Mouse (Mus musculus): ENCODE results near the gene Fbxw11. TPM values are rescaled to one million over a fixed set of nuclear protein-coding genes. Genes with fewer than 3 reads are reported as not detected.

Fbxw11 gene
- total RNA-seq, 1 experiment from 2014 or later = 59.2 TPM

- ATAC-seq (replicated peaks; ENCODE audit: low read depth, poor library complexity, severe bottlenecking) = no peak
These were observed 19.9 kb upstream of the Fbxw11 start for GRCm38 (mm10) chr11:32622479-32623190.

DNA sequence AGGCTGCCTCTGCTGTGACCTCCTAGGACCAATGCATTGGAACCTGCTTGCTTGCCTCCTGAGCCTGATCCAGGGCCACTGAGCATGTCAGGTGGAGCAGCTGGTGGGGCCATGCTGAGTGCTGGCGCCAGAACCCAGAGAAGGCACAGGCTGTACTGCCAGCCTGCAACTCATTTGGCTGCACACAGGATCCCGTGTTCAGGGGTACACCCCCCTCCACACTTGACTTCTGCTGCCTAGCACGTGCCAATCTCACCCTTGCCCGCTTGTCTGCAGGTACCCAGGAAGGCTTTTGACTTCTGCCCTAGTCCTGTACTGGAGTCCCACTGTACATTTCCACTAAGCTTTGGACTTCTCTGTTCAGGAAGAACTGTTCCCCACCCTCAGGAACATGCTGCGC lies 19.3 kb upstream of the Fbxw11 start:
- ATAC-seq (replicated peaks; ENCODE audit: low read depth, poor library complexity, severe bottlenecking) = no peak

DNA sequence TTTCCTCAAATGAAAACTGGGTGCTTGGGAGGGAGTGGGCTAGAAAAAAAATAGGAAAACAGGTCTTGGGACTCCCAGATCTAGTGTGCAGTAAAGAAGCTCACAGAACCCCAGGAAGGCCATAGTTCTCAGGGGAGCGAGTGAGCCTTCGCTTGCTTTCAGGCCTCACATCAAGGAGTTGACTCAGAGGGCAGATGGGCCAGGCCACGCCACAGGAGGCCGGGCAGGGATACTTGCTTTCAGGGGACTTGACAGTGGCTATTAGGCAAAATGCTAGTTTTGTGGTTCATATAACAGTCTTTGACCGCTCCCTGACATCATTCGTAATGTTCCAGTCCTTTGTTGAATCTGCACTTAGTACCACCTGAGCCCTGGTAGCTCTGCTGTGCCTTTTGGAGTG lies 18.6 kb upstream of the Fbxw11 start:
- no peak for ATAC-seq (replicated peaks; ENCODE audit: low read depth, poor library complexity, severe bottlenecking)

DNA sequence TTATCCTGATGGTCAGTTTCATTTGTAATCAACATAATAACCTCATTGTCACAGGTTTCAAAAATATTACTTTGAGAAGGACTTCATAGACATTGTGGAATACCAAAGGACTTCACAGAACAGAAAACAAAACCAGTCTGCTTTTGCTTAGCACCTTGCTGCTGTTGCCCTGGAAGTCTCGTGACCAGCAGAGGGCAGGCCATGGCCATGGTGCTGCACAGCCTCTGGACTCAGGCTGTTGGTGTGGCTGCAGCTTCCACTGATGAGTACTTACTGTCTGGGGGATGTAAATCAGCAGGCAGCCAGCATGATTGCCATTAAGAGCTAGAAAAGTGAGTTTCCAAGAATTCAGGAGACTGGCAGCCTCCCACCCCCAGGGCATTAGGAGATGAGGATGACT lies 16.8 kb upstream of the Fbxw11 start:
- ATAC-seq (replicated peaks; ENCODE audit: low read depth, poor library complexity, severe bottlenecking) = peak; percentile 64

DNA sequence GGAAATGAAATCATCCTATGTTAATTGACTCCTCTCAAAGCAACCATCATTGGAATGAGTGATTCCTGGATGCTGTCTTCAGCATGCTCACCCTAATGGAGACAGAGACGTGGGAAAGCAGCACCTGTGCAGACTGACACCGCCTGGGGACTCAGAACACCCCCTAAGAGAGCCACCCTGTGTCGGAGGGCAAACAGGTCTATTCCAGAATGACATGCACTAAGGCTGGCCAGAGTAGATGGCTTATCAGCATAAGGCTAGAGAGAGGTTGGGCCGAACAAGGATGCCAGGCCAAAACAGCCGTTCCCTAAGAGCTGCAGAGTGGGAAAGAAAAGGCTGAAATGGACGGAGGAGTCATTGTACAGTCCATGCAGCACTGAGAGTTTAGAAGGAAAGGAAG lies 16.4 kb upstream of the Fbxw11 start:
- ATAC-seq (replicated peaks; ENCODE audit: low read depth, poor library complexity, severe bottlenecking) = no peak

DNA sequence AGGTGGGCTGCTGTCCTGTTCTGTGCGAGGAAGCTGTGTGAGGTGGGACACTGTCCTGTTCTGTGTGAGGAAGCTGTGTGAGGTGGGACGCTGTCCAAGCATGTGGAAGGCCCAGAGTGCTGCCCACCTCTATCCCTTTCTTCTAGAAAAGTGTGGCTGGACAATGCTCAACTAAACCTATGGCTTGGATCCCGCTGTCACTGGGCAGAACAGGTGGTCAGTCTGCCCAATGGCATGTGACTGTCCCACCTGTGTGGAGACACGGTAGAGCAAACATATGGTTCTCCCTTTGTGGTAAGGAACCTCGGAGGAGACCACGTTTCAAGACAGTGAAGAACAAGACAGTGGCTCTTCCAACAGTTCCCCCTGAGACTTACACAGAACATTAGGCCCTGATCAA lies 14.6 kb upstream of the Fbxw11 start:
- ATAC-seq (replicated peaks; ENCODE audit: low read depth, poor library complexity, severe bottlenecking) = no peak

DNA sequence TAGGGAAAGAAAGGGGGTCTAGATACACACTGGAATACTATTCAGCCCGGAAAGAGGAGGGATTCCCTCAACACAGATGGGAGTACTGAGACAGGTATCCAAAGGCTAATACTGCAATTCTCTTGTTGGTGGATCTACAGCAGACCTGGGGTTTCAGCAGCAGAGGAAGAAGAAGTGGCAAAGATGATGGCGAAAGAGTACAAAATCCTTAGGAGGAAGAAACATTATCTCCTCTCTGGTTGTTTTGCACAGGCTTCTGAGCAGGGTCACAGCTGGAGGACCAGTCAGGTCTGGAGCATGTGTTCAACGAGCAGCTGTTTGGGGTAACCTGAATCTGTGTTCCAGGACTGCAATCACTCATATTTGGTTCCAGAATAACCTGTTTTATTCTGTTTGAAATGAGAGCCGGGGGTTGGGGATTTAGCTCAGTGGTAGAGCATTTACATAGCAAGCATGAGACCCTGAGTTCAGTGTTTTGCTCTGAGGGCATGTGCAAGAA lies 12.8 kb upstream of the Fbxw11 start:
- ATAC-seq (replicated peaks; ENCODE audit: low read depth, poor library complexity, severe bottlenecking) = no peak

GRCm38 (mm10) chr11:32632671-32633070 lies 9.9 kb upstream of the Fbxw11 start:
- ATAC-seq (replicated peaks; ENCODE audit: low read depth, poor library complexity, severe bottlenecking) = no peak

DNA sequence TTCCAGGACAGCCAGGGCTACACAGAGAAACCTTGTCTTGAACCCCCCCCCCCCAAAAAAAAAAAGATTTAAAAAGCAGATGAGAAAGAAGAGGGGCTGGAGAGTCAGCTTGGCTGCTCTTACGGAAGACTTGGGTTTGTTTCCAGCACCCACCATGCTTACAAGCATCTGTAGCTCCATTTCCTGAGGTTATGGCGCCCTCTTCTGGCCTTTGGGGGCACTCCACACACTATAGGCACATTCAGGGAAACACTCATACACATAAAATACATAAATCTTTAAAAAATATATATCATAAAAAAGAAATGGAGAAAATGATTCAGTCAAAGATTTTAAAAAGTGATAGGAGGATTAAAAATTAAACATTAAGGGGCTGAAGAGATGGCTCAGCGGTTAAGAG lies 9.0 kb upstream of the Fbxw11 start:
- no peak for ATAC-seq (replicated peaks; ENCODE audit: low read depth, poor library complexity, severe bottlenecking)

GRCm38 (mm10) chr11:32634143-32634542 lies 8.4 kb upstream of the Fbxw11 start:
- peak; percentile 62 for ATAC-seq (replicated peaks; ENCODE audit: low read depth, poor library complexity, severe bottlenecking)

GRCm38 (mm10) chr11:32634842-32635241 lies 7.7 kb upstream of the Fbxw11 start:
- ATAC-seq (replicated peaks; ENCODE audit: low read depth, poor library complexity, severe bottlenecking) = 0 out of 2 replicates have a peak, but pooled peaks have one; percentile 22

DNA sequence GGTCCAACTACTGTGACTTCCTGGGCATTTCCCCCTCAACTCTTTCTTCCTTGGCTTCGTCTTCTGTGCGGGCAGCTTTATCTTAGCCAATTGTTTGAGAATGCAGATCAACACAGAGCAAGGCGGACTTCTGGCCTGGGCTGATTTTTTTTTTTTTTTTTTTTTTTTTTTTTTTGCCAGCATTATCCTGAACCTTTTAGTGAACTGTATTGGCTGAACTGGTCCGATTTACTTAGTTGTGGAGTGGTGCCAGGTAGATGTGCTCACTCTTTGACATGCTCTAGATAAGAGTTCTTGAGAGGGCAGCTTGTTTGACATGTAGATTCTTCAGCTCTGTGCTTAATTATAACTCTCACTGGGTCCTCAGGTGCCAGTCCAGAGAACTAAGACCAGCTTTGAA lies 6.2 kb upstream of the Fbxw11 start:
- 0 out of 2 replicates have a peak, but pooled peaks have one; percentile 7 for ATAC-seq (replicated peaks; ENCODE audit: low read depth, poor library complexity, severe bottlenecking)

DNA sequence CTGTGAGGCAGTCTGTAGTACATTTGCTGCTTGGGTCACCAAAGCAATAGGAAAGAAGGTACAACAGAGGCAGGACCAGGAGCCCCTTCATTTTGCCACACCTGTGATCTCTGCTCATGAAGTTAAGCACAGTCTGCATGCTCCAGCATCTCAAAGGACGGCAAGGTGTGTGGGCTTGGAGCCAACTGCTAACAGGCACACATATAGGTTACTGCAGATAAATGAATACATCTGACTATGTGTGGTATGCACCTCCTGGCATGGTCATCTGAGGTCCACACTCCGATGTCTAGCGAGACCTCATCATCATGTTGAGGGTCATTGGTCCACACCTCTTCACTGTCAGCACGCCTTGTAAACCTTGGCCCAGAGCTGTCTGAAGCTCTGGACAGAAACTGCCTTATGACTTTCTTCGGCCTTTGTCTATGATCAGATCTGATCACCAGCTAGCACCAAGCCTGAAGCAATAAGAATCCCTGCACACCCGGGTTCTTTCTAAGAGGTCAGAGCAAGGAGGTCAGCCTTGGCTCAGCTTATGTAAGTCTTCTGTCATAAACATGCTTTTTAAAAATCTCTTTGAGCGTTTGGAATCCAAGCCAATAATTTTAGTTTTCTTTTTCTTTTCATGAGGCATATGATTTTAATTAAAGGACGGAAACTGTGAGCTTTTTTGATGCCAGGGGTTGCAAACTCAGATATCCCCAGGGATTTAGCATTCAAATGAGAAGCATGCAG lies 3.8 kb upstream of the Fbxw11 start:
- ATAC-seq (replicated peaks; ENCODE audit: low read depth, poor library complexity, severe bottlenecking) = no peak

DNA sequence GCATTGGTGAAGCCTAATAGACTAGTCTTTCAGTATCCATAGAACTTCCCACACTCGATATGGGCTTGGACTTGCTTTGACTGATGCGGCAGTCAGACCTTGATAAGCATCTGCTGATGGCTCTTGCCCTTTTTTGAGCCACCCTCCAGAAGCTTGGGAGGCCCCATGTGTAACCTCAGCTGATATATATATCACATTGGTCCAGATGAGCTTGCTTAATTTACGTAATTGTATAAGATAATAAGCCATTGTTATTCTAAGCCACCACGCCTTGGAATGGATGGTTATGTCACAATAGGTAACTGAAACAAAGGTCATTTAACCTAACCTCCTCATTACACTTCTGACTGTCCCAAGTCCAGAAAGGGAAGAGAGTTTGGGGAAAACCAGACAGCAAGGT lies 1.9 kb upstream of the Fbxw11 start:
- ATAC-seq (replicated peaks; ENCODE audit: low read depth, poor library complexity, severe bottlenecking) = no peak

DNA sequence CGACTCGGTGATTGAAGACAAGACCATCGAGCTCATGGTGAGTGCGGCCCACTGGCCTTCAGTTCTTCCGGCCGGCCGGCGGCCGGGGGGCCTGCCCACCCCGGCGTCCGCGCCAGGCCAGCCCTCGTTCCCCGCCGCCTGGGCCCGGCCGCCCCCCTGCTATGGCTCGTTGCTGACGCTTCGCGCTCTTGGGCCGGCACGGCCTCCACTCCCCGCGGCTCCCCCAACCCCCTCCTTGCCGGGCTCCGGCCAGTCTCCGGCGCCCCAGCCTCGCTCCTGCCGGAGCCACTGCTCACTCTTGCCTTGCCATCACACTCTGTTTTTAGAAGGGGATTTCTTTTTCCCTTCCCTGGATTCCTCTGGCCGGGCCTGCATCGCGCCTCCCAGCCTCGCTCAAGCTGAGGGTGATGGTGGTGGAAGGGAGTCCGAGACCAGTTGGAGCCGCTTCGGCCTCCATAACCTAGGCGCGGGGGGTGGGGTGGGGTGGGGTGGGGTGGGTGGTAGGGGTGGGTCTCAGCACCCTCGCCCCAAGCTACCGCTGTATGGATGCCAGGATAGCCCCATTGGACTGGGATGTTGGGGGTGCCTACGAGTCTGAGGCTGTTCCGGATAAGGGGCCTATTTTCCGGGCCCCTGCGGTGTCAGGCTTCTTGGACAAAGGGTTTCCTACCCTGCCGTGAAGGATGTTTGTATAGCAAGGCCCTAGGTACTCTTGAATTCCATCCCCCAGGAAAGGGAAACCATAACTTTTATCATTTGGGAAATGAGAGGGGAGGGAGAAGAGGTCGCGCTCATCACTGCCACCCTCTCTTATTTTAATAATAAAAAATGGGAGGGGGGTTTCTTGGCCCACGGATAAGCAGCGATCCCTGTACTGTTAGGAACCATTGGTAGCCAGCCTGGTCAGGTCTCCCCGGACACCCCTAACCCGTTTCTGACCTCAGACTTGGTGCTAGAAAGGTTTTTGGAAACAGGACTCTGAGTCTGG lies 669 bp downstream of the Fbxw11 start:
- ATAC-seq (replicated peaks; ENCODE audit: low read depth, poor library complexity, severe bottlenecking) = no peak

DNA sequence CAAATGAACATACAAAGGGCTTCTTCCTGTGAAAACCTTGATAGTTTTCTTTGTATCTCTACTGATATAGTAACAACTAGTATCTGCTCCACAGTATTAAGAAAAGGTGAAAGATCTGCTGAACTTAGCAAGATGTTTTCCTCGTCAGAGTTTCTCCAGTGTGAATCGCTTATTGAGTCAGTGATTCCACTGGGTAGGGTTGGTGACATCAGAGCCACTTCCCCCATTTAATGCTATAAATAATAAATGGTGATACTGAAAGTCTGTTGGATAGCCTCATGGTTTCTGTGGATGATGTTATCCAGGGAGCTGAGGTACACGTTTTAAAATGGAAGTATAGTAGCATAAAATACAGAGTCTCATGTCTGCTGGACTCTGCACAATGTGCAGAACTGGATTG lies 1.5 kb downstream of the Fbxw11 start:
- ATAC-seq (replicated peaks; ENCODE audit: low read depth, poor library complexity, severe bottlenecking) = peak; percentile 37

GRCm38 (mm10) chr11:32647265-32647664 lies 4.7 kb downstream of the Fbxw11 start:
- no peak for ATAC-seq (replicated peaks; ENCODE audit: low read depth, poor library complexity, severe bottlenecking)

DNA sequence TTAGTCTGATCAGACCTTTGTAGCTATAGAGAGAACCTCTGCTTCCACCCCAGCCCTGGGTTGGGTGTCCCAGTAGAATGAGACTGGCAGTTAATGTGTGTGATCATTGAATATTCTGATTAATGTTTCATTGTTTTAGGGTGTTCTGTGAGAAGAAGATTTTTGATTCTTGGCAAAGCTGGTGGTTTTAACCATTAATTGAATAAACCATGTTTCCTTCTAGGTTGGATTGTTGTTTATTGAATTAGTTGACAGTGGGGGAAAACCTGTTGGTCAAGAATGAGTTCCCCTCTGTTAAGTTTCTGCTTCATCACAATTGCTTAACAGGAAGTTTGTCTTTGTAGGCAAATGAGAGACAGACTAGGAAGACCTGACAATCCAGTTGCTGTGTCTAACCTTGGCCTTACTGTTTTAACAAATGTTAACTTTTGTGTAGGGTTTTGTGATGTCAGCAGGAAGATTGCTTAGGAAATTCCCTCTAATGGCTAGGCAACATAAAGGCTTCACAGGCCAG lies 7.8 kb downstream of the Fbxw11 start:
- peak; percentile 47 for ATAC-seq (replicated peaks; ENCODE audit: low read depth, poor library complexity, severe bottlenecking)

GRCm38 (mm10) chr11:32650893-32651590 lies 8.5 kb downstream of the Fbxw11 start:
- no peak for ATAC-seq (replicated peaks; ENCODE audit: low read depth, poor library complexity, severe bottlenecking)

- no peak for ATAC-seq (replicated peaks; ENCODE audit: low read depth, poor library complexity, severe bottlenecking)
These were observed 9.2 kb downstream of the Fbxw11 start for GRCm38 (mm10) chr11:32651723-32652122.
